Mouse (Mus musculus): ENCODE results near the gene Dgkb. TPM values are rescaled to one million over a fixed set of nuclear protein-coding genes. Genes with fewer than 3 reads are reported as not detected.
A peak's percentile ranks its signal among the peaks of the same experiment; 100 is the strongest.

Dgkb gene
- polyA plus RNA-seq, 1 experiment from 2014 or later = 0.73 TPM

DNA sequence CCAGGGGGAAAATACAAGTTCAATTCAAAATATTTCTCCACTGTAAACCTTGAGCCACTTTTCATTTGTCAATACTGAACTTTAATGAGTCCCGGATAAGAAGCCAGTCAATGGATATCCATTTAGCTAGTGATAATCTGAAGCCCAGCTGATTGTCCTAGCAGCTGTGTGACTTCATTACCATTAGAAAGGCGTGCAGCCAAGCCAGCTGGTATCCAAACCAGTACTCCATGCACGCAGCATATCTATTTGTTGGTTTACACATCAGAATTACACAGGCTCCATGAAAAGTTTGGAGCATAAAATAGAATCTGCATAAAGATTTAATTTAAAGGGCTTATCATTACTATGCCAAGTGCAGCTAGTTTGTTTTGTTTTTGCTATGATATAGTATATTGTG lies 486.3 kb downstream of the Dgkb start:
- Histone ChIP-seq H3K4me1 (ENCODE audit: control insufficient read depth, insufficient read depth, low read length) (no peaks in the 10 kb centered on the region), H3K4me3 (ENCODE audit: low read length) (no peak overlapping the region)

DNA sequence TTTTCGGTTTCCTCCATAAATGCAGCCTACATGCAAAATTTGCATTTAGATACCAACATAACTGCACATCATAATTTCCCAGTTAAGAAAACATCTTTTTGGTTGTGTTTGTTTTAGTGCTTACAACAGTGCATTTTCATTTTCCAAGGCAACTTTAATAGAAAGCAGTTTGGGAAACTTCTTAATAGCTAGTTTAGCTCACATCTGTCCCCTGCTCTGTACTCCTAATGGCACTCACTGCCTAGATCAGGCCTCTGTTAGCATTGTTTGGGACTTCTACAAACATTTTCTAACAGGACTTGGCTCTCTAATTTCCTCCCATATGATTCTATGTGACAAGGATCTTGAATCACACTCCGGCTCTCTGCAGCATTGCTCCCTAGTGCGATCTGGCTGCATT lies 486.7 kb downstream of the Dgkb start:
- Histone ChIP-seq H3K4me2 (replicated peaks; ENCODE audit: low read depth, low read length) (no peak overlapping the region), H3K36me3 (ENCODE audit: control insufficient read depth, insufficient read depth, low read length) (no peaks in the 10 kb centered on the region), H3K9ac (ENCODE audit: low read depth, low read length) (no peak overlapping the region), H3K4me1 (ENCODE audit: control insufficient read depth, insufficient read depth, low read length) (no peaks in the 10 kb centered on the region), H3K27ac (ENCODE audit: low read depth, low read length) (no peak overlapping the region), H3K4me3 (ENCODE audit: low read length) (no peak overlapping the region), H3K27me3 (ENCODE audit: control insufficient read depth, insufficient read depth, low read length) (no peaks in the 10 kb centered on the region), H3K9me3 (ENCODE audit: control insufficient read depth, low read length) (no peaks in the 10 kb centered on the region)
- ATAC-seq (ENCODE audit: low FRiP score, low TSS enrichment) = no peak
- 91% methylated on average over 3 of the region's 3 CpGs for WGBS

More for the DNA sequence above, 486.3 kb downstream of the Dgkb start:
- H3K9me3 ChIP-seq (ENCODE audit: control insufficient read depth, low read length) = no peaks in the 10 kb centered on the region
- no peaks in the 10 kb centered on the region for H3K36me3 ChIP-seq (ENCODE audit: control insufficient read depth, insufficient read depth, low read length)
- H3K9ac ChIP-seq (ENCODE audit: low read depth, low read length) = no peak overlapping the region
- no peaks in the 10 kb centered on the region for H3K27me3 ChIP-seq (ENCODE audit: control insufficient read depth, insufficient read depth, low read length)
- ATAC-seq (ENCODE audit: low FRiP score, low TSS enrichment) = no peak
- WGBS = 83% methylated on average over 3 of the region's 3 CpGs
- no peak overlapping the region for H3K4me2 ChIP-seq (replicated peaks; ENCODE audit: low read depth, low read length)
- no peak overlapping the region for H3K27ac ChIP-seq (ENCODE audit: low read depth, low read length)

DNA sequence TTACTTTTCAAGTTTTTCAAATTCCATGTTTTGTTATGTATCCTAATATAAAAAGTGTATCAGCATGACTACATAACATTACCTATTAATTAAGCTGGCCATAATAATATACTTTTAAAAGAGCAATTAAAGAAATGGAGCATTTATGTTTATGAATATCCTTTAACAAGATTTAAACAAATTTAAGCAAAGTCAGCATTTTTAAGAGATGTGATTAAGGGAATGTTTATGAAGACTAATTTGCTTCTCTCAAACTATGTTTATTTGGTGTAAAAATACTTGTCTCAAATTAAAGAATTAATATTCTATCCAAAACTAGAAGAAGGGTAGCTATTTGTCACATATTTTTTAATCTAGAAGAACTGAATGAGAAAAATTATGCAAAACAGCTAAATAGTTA lies 492.4 kb downstream of the Dgkb start:
- no peaks in the 10 kb centered on the region for H3K36me3 ChIP-seq (ENCODE audit: control insufficient read depth, insufficient read depth, low read length)
- no peaks in the 10 kb centered on the region for H3K27me3 ChIP-seq (ENCODE audit: control insufficient read depth, insufficient read depth, low read length)
- H3K9ac ChIP-seq (ENCODE audit: low read depth, low read length) = no peak overlapping the region
- no peak overlapping the region for H3K4me2 ChIP-seq (replicated peaks; ENCODE audit: low read depth, low read length)
- H3K4me3 ChIP-seq (ENCODE audit: low read length) = no peak overlapping the region
- no peaks in the 10 kb centered on the region for H3K9me3 ChIP-seq (ENCODE audit: control insufficient read depth, low read length)
- H3K27ac ChIP-seq (ENCODE audit: low read depth, low read length) = no peak overlapping the region
- no peaks in the 10 kb centered on the region for H3K4me1 ChIP-seq (ENCODE audit: control insufficient read depth, insufficient read depth, low read length)
- no peak for ATAC-seq (ENCODE audit: low FRiP score, low TSS enrichment)

- H3K36me3 ChIP-seq (ENCODE audit: control insufficient read depth, insufficient read depth, low read length) = no peaks in the 10 kb centered on the region
- H3K4me1 ChIP-seq (ENCODE audit: control insufficient read depth, insufficient read depth, low read length) = no peaks in the 10 kb centered on the region
- H3K9me3 ChIP-seq (ENCODE audit: control insufficient read depth, low read length) = no peaks in the 10 kb centered on the region
- no peaks in the 10 kb centered on the region for H3K27me3 ChIP-seq (ENCODE audit: control insufficient read depth, insufficient read depth, low read length)
- ATAC-seq (ENCODE audit: low FRiP score, low TSS enrichment) = no peak
- no peak overlapping the region for H3K4me3 ChIP-seq (ENCODE audit: low read length)
- H3K4me2 ChIP-seq (replicated peaks; ENCODE audit: low read depth, low read length) = no peak overlapping the region
- H3K9ac ChIP-seq (ENCODE audit: low read depth, low read length) = no peak overlapping the region
- no peak overlapping the region for H3K27ac ChIP-seq (ENCODE audit: low read depth, low read length)
- 81% methylated on average over 1 of the region's 1 CpGs for WGBS
These were observed 510.3 kb downstream of the Dgkb start for GRCm38 (mm10) chr12:38327729-38328271.

- Histone ChIP-seq H3K9me3 (ENCODE audit: control insufficient read depth, low read length) (no peaks in the 10 kb centered on the region), H3K36me3 (ENCODE audit: control insufficient read depth, insufficient read depth, low read length) (no peaks in the 10 kb centered on the region), H3K27me3 (ENCODE audit: control insufficient read depth, insufficient read depth, low read length) (no peaks in the 10 kb centered on the region), H3K4me1 (ENCODE audit: control insufficient read depth, insufficient read depth, low read length) (no peaks in the 10 kb centered on the region), H3K4me3 (ENCODE audit: low read length) (no peak overlapping the region), H3K27ac (ENCODE audit: low read depth, low read length) (no peak overlapping the region), H3K9ac (ENCODE audit: low read depth, low read length) (no peak overlapping the region), H3K4me2 (replicated peaks; ENCODE audit: low read depth, low read length) (no peak overlapping the region)
- ATAC-seq (ENCODE audit: low FRiP score, low TSS enrichment) = no peak
These were observed 511.3 kb downstream of the Dgkb start for GRCm38 (mm10) chr12:38328779-38329178.

- ATAC-seq (ENCODE audit: low FRiP score, low TSS enrichment) = peak; percentile 79; the same call in 1 of the 2 replicates
- no peak overlapping the region for H3K9ac ChIP-seq (ENCODE audit: low read depth, low read length)
- no peaks in the 10 kb centered on the region for H3K27me3 ChIP-seq (ENCODE audit: control insufficient read depth, insufficient read depth, low read length)
- no peak overlapping the region for H3K4me3 ChIP-seq (ENCODE audit: low read length)
- 14% methylated on average over 6 of the region's 6 CpGs for WGBS
- no peaks in the 10 kb centered on the region for H3K9me3 ChIP-seq (ENCODE audit: control insufficient read depth, low read length)
- no peak overlapping the region for H3K4me2 ChIP-seq (replicated peaks; ENCODE audit: low read depth, low read length)
- no peaks in the 10 kb centered on the region for H3K4me1 ChIP-seq (ENCODE audit: control insufficient read depth, insufficient read depth, low read length)
- H3K36me3 ChIP-seq (ENCODE audit: control insufficient read depth, insufficient read depth, low read length) = no peaks in the 10 kb centered on the region
- H3K27ac ChIP-seq (ENCODE audit: low read depth, low read length) = no peak overlapping the region
These were observed 525.1 kb downstream of the Dgkb start for GRCm38 (mm10) chr12:38342657-38343056.

DNA sequence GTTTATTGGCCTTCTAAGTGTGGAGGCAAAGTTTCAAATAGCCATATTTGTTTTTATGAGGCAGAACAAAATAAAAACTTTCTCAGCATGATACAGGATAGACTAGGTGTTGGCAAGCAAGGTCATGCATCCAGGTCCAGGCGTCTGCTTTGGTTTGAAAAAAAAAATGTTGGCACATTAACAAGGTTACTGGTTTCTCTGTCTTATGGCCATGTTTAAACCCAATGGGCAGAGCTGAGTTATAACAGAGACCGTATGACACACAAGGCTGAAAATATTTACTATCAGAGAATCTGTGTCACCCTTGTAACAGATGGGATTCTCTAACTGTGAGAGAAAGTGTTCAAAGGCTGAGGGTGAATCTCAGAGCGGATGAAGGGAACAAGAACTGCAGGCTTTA lies 535.0 kb downstream of the Dgkb start:
- 91% methylated on average over 3 of the region's 3 CpGs for WGBS
- H3K9me3 ChIP-seq (ENCODE audit: control insufficient read depth, low read length) = no peaks in the 10 kb centered on the region

DNA sequence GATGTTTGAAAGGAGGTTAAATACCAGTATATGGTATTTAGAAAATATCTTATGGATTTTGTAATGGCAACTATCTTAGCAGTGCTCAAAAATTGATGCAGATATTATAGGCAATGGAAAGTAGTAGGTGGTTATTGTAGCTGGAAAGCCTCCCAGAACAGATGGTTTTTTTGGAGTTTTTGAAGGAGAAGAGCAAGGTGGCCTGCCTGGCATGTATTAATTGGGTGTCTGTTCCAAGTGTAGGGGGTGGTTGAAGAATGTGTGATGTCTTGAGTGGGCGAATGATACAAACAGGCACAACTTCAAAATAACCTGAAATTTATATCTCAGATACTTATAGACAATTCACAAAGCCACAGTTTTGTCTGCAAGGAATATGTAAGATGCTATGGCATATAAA lies 538.9 kb downstream of the Dgkb start:
- Histone ChIP-seq H3K9ac (ENCODE audit: low read depth, low read length) (no peak overlapping the region), H3K4me3 (ENCODE audit: low read length) (no peak overlapping the region), H3K36me3 (ENCODE audit: control insufficient read depth, insufficient read depth, low read length) (no peaks in the 10 kb centered on the region), H3K4me1 (ENCODE audit: control insufficient read depth, insufficient read depth, low read length) (no peaks in the 10 kb centered on the region), H3K9me3 (ENCODE audit: control insufficient read depth, low read length) (no peaks in the 10 kb centered on the region), H3K27me3 (ENCODE audit: control insufficient read depth, insufficient read depth, low read length) (no peaks in the 10 kb centered on the region), H3K27ac (ENCODE audit: low read depth, low read length) (no peak overlapping the region), H3K4me2 (replicated peaks; ENCODE audit: low read depth, low read length) (no peak overlapping the region)
- WGBS = 86% methylated on average over 1 of the region's 1 CpGs
- ATAC-seq (ENCODE audit: low FRiP score, low TSS enrichment) = no peak

More for the DNA sequence above, 535.0 kb downstream of the Dgkb start:
- Histone ChIP-seq H3K27me3 (ENCODE audit: control insufficient read depth, insufficient read depth, low read length) (no peaks in the 10 kb centered on the region), H3K4me3 (ENCODE audit: low read length) (no peak overlapping the region), H3K36me3 (ENCODE audit: control insufficient read depth, insufficient read depth, low read length) (no peaks in the 10 kb centered on the region), H3K4me1 (ENCODE audit: control insufficient read depth, insufficient read depth, low read length) (no peaks in the 10 kb centered on the region), H3K4me2 (replicated peaks; ENCODE audit: low read depth, low read length) (no peak overlapping the region), H3K9ac (ENCODE audit: low read depth, low read length) (no peak overlapping the region), H3K27ac (ENCODE audit: low read depth, low read length) (no peak overlapping the region)
- no peak for ATAC-seq (ENCODE audit: low FRiP score, low TSS enrichment)

DNA sequence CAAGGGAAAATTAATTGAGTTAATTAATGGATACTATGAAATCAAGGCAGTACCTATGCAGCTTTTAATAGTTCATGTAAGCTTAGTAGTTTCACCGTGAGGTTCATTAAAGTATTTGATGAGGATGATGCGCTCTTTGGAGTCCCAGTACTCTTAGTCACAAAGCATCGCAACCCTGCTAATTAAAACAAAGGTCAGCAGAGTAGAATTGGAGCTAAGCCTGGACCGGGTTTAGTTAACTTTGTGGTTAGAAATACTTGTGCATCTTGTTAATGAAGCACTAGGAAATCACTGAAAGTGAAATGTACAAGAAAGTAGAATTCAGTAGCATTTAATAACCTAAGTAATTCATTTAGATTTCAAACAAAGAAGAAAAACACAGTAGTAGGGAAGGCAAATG lies 544.0 kb downstream of the Dgkb start:
- ATAC-seq (ENCODE audit: low FRiP score, low TSS enrichment) = no peak
- 91% methylated on average over 4 of the region's 4 CpGs for WGBS
- Histone ChIP-seq H3K4me3 (ENCODE audit: low read length) (no peak overlapping the region), H3K4me2 (replicated peaks; ENCODE audit: low read depth, low read length) (no peak overlapping the region), H3K27me3 (ENCODE audit: control insufficient read depth, insufficient read depth, low read length) (no peaks in the 10 kb centered on the region), H3K4me1 (ENCODE audit: control insufficient read depth, insufficient read depth, low read length) (no peaks in the 10 kb centered on the region), H3K9ac (ENCODE audit: low read depth, low read length) (no peak overlapping the region), H3K27ac (ENCODE audit: low read depth, low read length) (no peak overlapping the region), H3K36me3 (ENCODE audit: control insufficient read depth, insufficient read depth, low read length) (no peaks in the 10 kb centered on the region), H3K9me3 (ENCODE audit: control insufficient read depth, low read length) (no peaks in the 10 kb centered on the region)

Data from kidney, embryonic 14.5 days (tissue).